Comparison of ENCODE assay signal across 15 mouse cellular contexts in genomic region chr5:100393681-100394080, GRCm38 (mm10). TPM values are rescaled to one million over a fixed set of nuclear protein-coding genes. Genes with fewer than 3 reads are reported as not detected.
DNase-seq lines count a peak whose midpoint lies in the region; ATAC-seq and TF ChIP-seq lines count a peak whose summit lies in the region.
"Had no signal": no experiment of that assay in that cellular context is flagged by ENCODE, and none has a peak within 500 bp of the region (broad histone marks: within the 10 kb centered on the region; RNA-seq: fewer than 3 reads in every experiment).

No protein-coding gene starts in this region.

- H3K4me1 ChIP-seq in liver, adult 2 months (ENCODE audit: control insufficient read depth, insufficient read depth, low read length), result no peaks in the 10 kb centered on the region
- H3K4me1 ChIP-seq in liver, postnatal 0 days (ENCODE audit: insufficient read depth), result no peaks in the 10 kb centered on the region
- H3K4me1 ChIP-seq: heart, embryonic 15.5 days; neural tube, embryonic 12.5 days had no signal

- H3K9ac ChIP-seq in liver, adult 2 months (ENCODE audit: low read depth, low read length), result no peak overlapping the region
- no peak overlapping the region for H3K9ac ChIP-seq in liver, postnatal 0 days (replicated peaks)
- H3K9ac ChIP-seq: embryonic facial prominence, embryonic 13.5 days; heart, embryonic 15.5 days; liver, embryonic 14.5 days; neural tube, embryonic 12.5 days had no signal

- no peak overlapping the region for H3K4me3 ChIP-seq in liver, adult 2 months (ENCODE audit: insufficient read depth, low read depth, low read length)
- H3K4me3 ChIP-seq in liver, postnatal 0 days (ENCODE audit: low read depth, low read length), result no peak overlapping the region
- H3K4me3 ChIP-seq: embryonic facial prominence, embryonic 13.5 days; heart, embryonic 15.5 days; neural tube, embryonic 12.5 days had no signal

- no peak for TF ChIP-seq CTCF in liver, adult 2 months (IDR thresholded peaks at IDR 0.05; ENCODE audit: low read depth, low read length)
- TF ChIP-seq CTCF in liver, postnatal 0 days (IDR thresholded peaks at IDR 0.05; ENCODE audit: low read depth), result no peak; the same call in 1 of the 2 replicates

- H3K36me3 ChIP-seq in liver, adult 2 months (ENCODE audit: control insufficient read depth, insufficient read depth, low read length), result peaks cover 85% of the 10 kb centered on the region
- peaks cover 78% of the 10 kb centered on the region for H3K36me3 ChIP-seq in liver, postnatal 0 days (replicated peaks; ENCODE audit: insufficient read depth, low read length)
- H3K36me3 ChIP-seq in splenic B cell, adult 2 months (ENCODE audit: control insufficient read depth, insufficient read depth, low read length, poor library complexity, severe bottlenecking), result peaks cover 22% of the 10 kb centered on the region

- no peak overlapping the region for H3K4me2 ChIP-seq in liver, postnatal 0 days (ENCODE audit: low read depth, low read length)
- H3K4me2 ChIP-seq: embryonic facial prominence, embryonic 13.5 days; heart, embryonic 15.5 days; neural tube, embryonic 12.5 days had no signal

- ATAC-seq in CD4-positive, CD25-positive, alpha-beta regulatory T cell, adult 4 months, result no peak
- ATAC-seq in liver, postnatal 0 days, result no peak

- DNase-seq in CD4-positive, CD25-positive, alpha-beta regulatory T cell, adult 2 months (ENCODE audit: low read depth, low spot score), result peak; percentile 12
- DNase-seq in liver, adult 2 months (ENCODE audit: extremely low read depth, low read depth, low spot score), result peak; percentile 69
- no peak for DNase-seq in liver, postnatal 0 days
- peak; percentile 35 for DNase-seq in ZHBTc4 (ENCODE audit: low read depth, low spot score)
- DNase-seq in splenic B cell, adult 2 months (ENCODE audit: low read depth, low spot score), result peak; percentile 7
- no peak for DNase-seq in spleen, postnatal 36 days (ENCODE audit: low spot score in 2 of 2)
- no peak for DNase-seq in layer of hippocampus, postnatal 14 days (ENCODE audit: low spot score in 2 of 2)
- DNase-seq: cerebellum, postnatal 36 days; kidney, adult 11 months; kidney, postnatal 25 days had no signal

- H3K79me2 ChIP-seq in liver, adult 2 months (ENCODE audit: control insufficient read depth, insufficient read depth, low read length), result peaks cover 8% of the 10 kb centered on the region; the same call in 1 of the 2 replicates

- no peak for TF ChIP-seq POLR2A in liver, adult 2 months (IDR thresholded peaks at IDR 0.05; ENCODE audit: extremely low read depth, insufficient read depth, low read length)

- H3K27me3 ChIP-seq in liver, adult 2 months (ENCODE audit: control insufficient read depth, insufficient read depth, low read length), result no peaks in the 10 kb centered on the region
- no peaks in the 10 kb centered on the region for H3K27me3 ChIP-seq in liver, postnatal 0 days (ENCODE audit: insufficient read depth, low read length)
- no peaks in the 10 kb centered on the region for H3K27me3 ChIP-seq in splenic B cell, adult 2 months (ENCODE audit: control insufficient read depth, insufficient read depth, low read length, poor library complexity, severe bottlenecking)
- H3K27me3 ChIP-seq: embryonic facial prominence, embryonic 13.5 days; heart, embryonic 15.5 days; neural tube, embryonic 12.5 days had no signal

- H3K9me3 ChIP-seq in liver, postnatal 0 days (ENCODE audit: low read length), result no peaks in the 10 kb centered on the region
- H3K9me3 ChIP-seq: embryonic facial prominence, embryonic 13.5 days; heart, embryonic 15.5 days; neural tube, embryonic 12.5 days had no signal

- no peak overlapping the region for H3K27ac ChIP-seq in liver, adult 2 months (replicated peaks; ENCODE audit: insufficient read depth, low read depth, low read length)
- no peak overlapping the region for H3K27ac ChIP-seq in liver, postnatal 0 days (ENCODE audit: low read depth)
- H3K27ac ChIP-seq: embryonic facial prominence, embryonic 13.5 days; heart, embryonic 15.5 days; liver, embryonic 14.5 days; neural tube, embryonic 12.5 days had no signal

- TF ChIP-seq EP300 in liver, postnatal 0 days (IDR thresholded peaks at IDR 0.05; ENCODE audit: low read depth), result no peak

- 25% methylated on average over 3 of the region's 3 CpGs for WGBS in liver, adult 2 months
- 76% methylated on average over 3 of the region's 3 CpGs for WGBS in liver, postnatal 0 days (ENCODE audit: insufficient replicate concordance)

RNA-seq across cellular contexts. Expression of gene Sec31a, which starts 22.4 kb away (rescaled TPM):
- 100 to 1,000 TPM in 1 of 2 experiments, 10 to 100 TPM in 1; 92.6 to 140 TPM for polyA plus RNA-seq in CD4-positive, CD25-positive, alpha-beta regulatory T cell, adult 4 months (2017; shearing (Covaris generic))
- 76.1 and 84.8 TPM in 2 replicates for total RNA-seq in liver, adult 2 months (2014; rRNA removed)
- 162 and 188 TPM in 2 replicates for polyA plus RNA-seq in liver, adult 2 months (2012; rRNA removed)
- polyA plus RNA-seq in liver, postnatal 0 days (2015; fragmentation: Nextera tagmentation; extraction: Ambion mirVana), result 54.7 and 55.1 TPM in 2 replicates
- 100 to 1,000 TPM; 101 to 103 TPM for total RNA-seq in layer of hippocampus, postnatal 14 days (2021)

Comparison
In these comparisons a context has a peak if more than half of its experiments do, and no peak if none do; other contexts are left out.
1. DNase-seq: peak in CD4-positive, CD25-positive, alpha-beta regulatory T cell, adult 2 months (single experiment), liver, adult 2 months (single experiment), ZHBTc4 (single experiment) and splenic B cell, adult 2 months (single experiment); none in liver, postnatal 0 days (single experiment), spleen, postnatal 36 days (0 of 2) and layer of hippocampus, postnatal 14 days (0 of 2).